Comparison of ENCODE assay signal across 15 mouse cellular contexts in genomic region chr7:123063264-123064011, GRCm38 (mm10).
DNase-seq lines count a peak whose midpoint lies in the region; ATAC-seq lines count a peak whose summit lies in the region.
"Had no signal": no experiment of that assay in that cellular context is flagged by ENCODE, and none has a peak within 500 bp of the region (broad histone marks: within the 10 kb centered on the region; RNA-seq: fewer than 3 reads in every experiment).

No protein-coding gene starts in this region.

- peak overlapping the region; percentile 16; the same call in 1 of the 2 replicates for H3K4me2 ChIP-seq in hindbrain, embryonic 14.5 days (replicated peaks)
- H3K4me2 ChIP-seq in midbrain, embryonic 16.5 days (ENCODE audit: low read length): peak overlapping the region; percentile 21
- H3K4me2 ChIP-seq: embryonic facial prominence, embryonic 13.5 days; liver, embryonic 15.5 days had no signal

- no peaks in the 10 kb centered on the region for H3K27me3 ChIP-seq in hindbrain, embryonic 14.5 days (ENCODE audit: control insufficient read depth, insufficient read depth, low read length)
- H3K27me3 ChIP-seq in midbrain, embryonic 16.5 days (ENCODE audit: control insufficient read depth, insufficient read depth, low read depth, low read length): no peaks in the 10 kb centered on the region
- H3K27me3 ChIP-seq: embryonic facial prominence, embryonic 13.5 days; liver, embryonic 15.5 days had no signal

- H3K4me1 ChIP-seq in hindbrain, embryonic 14.5 days (replicated peaks; ENCODE audit: control insufficient read depth, insufficient read depth, low read length): peaks cover 18% of the 10 kb centered on the region
- peaks cover 16% of the 10 kb centered on the region for H3K4me1 ChIP-seq in midbrain, embryonic 16.5 days (ENCODE audit: control insufficient read depth, insufficient read depth, low read length)
- H3K4me1 ChIP-seq: embryonic facial prominence, embryonic 13.5 days; liver, embryonic 15.5 days had no signal

- H3K9ac ChIP-seq in hindbrain, embryonic 14.5 days: no peak overlapping the region
- H3K9ac ChIP-seq in midbrain, embryonic 16.5 days (ENCODE audit: low read depth, low read length): no peak overlapping the region
- H3K9ac ChIP-seq: embryonic facial prominence, embryonic 13.5 days; liver, embryonic 15.5 days had no signal

- H3K36me3 ChIP-seq in hindbrain, embryonic 14.5 days (replicated peaks; ENCODE audit: control insufficient read depth, insufficient read depth): no peaks in the 10 kb centered on the region
- H3K36me3 ChIP-seq in midbrain, embryonic 16.5 days (ENCODE audit: control insufficient read depth, insufficient read depth, low read length): no peaks in the 10 kb centered on the region
- H3K36me3 ChIP-seq: embryonic facial prominence, embryonic 13.5 days; liver, embryonic 15.5 days had no signal

- intact Hi-C loops in gastrocnemius, postnatal 14 days (cut with DNase I; ENCODE audit: low total_unique reads): no loop called here
- intact Hi-C loops in gastrocnemius, postnatal 36 days (cut with DNase I): no loop called here

- H3K4me3 ChIP-seq in hindbrain, embryonic 14.5 days (replicated peaks; ENCODE audit: low read length): no peak overlapping the region
- no peak overlapping the region for H3K4me3 ChIP-seq in midbrain, embryonic 16.5 days (ENCODE audit: low read depth, low read length)
- H3K4me3 ChIP-seq: embryonic facial prominence, embryonic 13.5 days; heart, adult 2 months; liver, embryonic 15.5 days had no signal

- peak; percentile 11 for DNase-seq in gastrocnemius, postnatal 14 days
- DNase-seq in gastrocnemius, postnatal 36 days: no peak
- DNase-seq in ZHBTc4 (ENCODE audit: low read depth, low spot score): peak; percentile 28
- DNase-seq in hindbrain, embryonic 14.5 days (ENCODE audit: low spot score): peak; percentile 66
- no peak for DNase-seq in kidney, postnatal 14 days
- DNase-seq in kidney, adult 18-20 months: no peak
- DNase-seq: adrenal gland, postnatal 25 days; cerebellum, adult 11 months; heart, adult 2 months; kidney, postnatal 10 days; layer of hippocampus, postnatal 36 days; lung, postnatal 4 days had no signal

- no peaks in the 10 kb centered on the region for H3K9me3 ChIP-seq in hindbrain, embryonic 14.5 days (ENCODE audit: control insufficient read depth, low read length)
- H3K9me3 ChIP-seq in midbrain, embryonic 16.5 days (replicated peaks; ENCODE audit: control insufficient read depth, low read length, poor library complexity, severe bottlenecking): no peaks in the 10 kb centered on the region
- H3K9me3 ChIP-seq: embryonic facial prominence, embryonic 13.5 days; liver, embryonic 15.5 days had no signal

- 31% methylated on average over 13 of the region's 13 CpGs for WGBS in hindbrain, embryonic 14.5 days
- WGBS in midbrain, embryonic 16.5 days: 25% methylated on average over 13 of the region's 13 CpGs

- peak overlapping the region; percentile 40; the same call in 1 of the 2 replicates for H3K27ac ChIP-seq in hindbrain, embryonic 14.5 days
- peak overlapping the region; percentile 23; the same call in 1 of the 2 replicates for H3K27ac ChIP-seq in midbrain, embryonic 16.5 days (ENCODE audit: low read length)
- H3K27ac ChIP-seq: embryonic facial prominence, embryonic 13.5 days; heart, adult 2 months; liver, embryonic 15.5 days had no signal

- ATAC-seq in hindbrain, embryonic 14.5 days (ENCODE audit: low FRiP score): peak; percentile 40; the same call in 1 of the 2 replicates
- ATAC-seq in midbrain, embryonic 16.5 days: peak; percentile 58

Comparison
In these comparisons a context has a peak if more than half of its experiments do, and no peak if none do; other contexts are left out.
1. DNase-seq: peak in gastrocnemius, postnatal 14 days (single experiment), ZHBTc4 (single experiment) and hindbrain, embryonic 14.5 days (single experiment); none in gastrocnemius, postnatal 36 days (0 of 2), kidney, postnatal 14 days (single experiment) and kidney, adult 18-20 months (single experiment).